Mouse (Mus musculus) T-helper 17 cell (primary cell): ENCODE measurements around the gene Pfkfb3.

Source experiments
- in situ Hi-C, 2 experiments: fragments of 300-600 bp; cut with MboI, MseI; formaldehyde crosslinking; loops; 1 replicate in 1 of 2; 2 replicates in 1 of 2; pipeline ENCODE4 v1.15.1; 2025; ENCODE audit warnings: high pct_unique_total_duplicates in 2 of 2

Gene Pfkfb3

GRCm38 (mm10) chr2:11553471-11554400 is at the start of gene Pfkfb3:
Gene Pfkfb3, minus strand, starts transcription at chr2:11554077.
- in situ Hi-C loops = no loop called here

- in situ Hi-C loops = loop anchor here (5.0 to 10.0 kb wide), 2 partner anchors 62 to 175 kb away; partner anchors contain the start of genes Ankrd16 (in 1 of the 2) and Fbh1 (in 1 of the 2)
Measured at GRCm38 (mm10) chr2:11602506-11603489, 48.9 kb upstream of the Pfkfb3 start.

- in situ Hi-C loops = loop anchor here (5.0 to 10.0 kb wide), 2 partner anchors 63 to 176 kb away; partner anchors contain the start of genes Ankrd16 (in 1 of the 2) and Fbh1 (in 1 of the 2)
Measured at GRCm38 (mm10) chr2:11601795-11602194, 47.9 kb upstream of the Pfkfb3 start.

GRCm38 (mm10) chr2:11597906-11598305 is 44.0 kb upstream of the Pfkfb3 start:
- in situ Hi-C loops = loop anchor here in 1 of 2 experiments (5.0 kb wide), 1 partner anchor 84 kb away; no protein-coding TSS in a partner anchor

GRCm38 (mm10) chr2:11596690-11597089 is 42.8 kb upstream of the Pfkfb3 start:
- in situ Hi-C loops = loop anchor here in 1 of 2 experiments (5.0 kb wide), 1 partner anchor 86 kb away; no protein-coding TSS in a partner anchor

GRCm38 (mm10) chr2:11587996-11588395 is 34.1 kb upstream of the Pfkfb3 start:
- in situ Hi-C loops = loop anchor here in 1 of 2 experiments (5.0 kb wide), 1 partner anchor 96 kb away; no protein-coding TSS in a partner anchor

- in situ Hi-C loops = no loop called here
Measured at GRCm38 (mm10) chr2:11579399-11579798, 25.5 kb upstream of the Pfkfb3 start.

GRCm38 (mm10) chr2:11578187-11578586 is 24.3 kb upstream of the Pfkfb3 start:
- in situ Hi-C loops = no loop called here

- in situ Hi-C loops = no loop called here
Measured at GRCm38 (mm10) chr2:11573684-11574083, 19.8 kb upstream of the Pfkfb3 start.

- in situ Hi-C loops = no loop called here
Measured at GRCm38 (mm10) chr2:11571004-11571535, 17.2 kb upstream of the Pfkfb3 start.

- in situ Hi-C loops = loop anchor here in 1 of 2 experiments (10.0 kb wide), 1 partner anchor 984 kb away; no protein-coding TSS in a partner anchor
Measured at GRCm38 (mm10) chr2:11568471-11568870, 14.6 kb upstream of the Pfkfb3 start.

- in situ Hi-C loops = loop anchor here in 1 of 2 experiments (10.0 kb wide), 1 partner anchor 983 kb away; no protein-coding TSS in a partner anchor
Measured at GRCm38 (mm10) chr2:11567781-11568362, 14.0 kb upstream of the Pfkfb3 start.

- in situ Hi-C loops = loop anchor here in 1 of 2 experiments (10.0 kb wide), 1 partner anchor 982 kb away; no protein-coding TSS in a partner anchor
Measured at GRCm38 (mm10) chr2:11566898-11567297, 13.0 kb upstream of the Pfkfb3 start.

GRCm38 (mm10) chr2:11566241-11566640 is 12.4 kb upstream of the Pfkfb3 start:
- in situ Hi-C loops = loop anchor here in 1 of 2 experiments (10.0 kb wide), 1 partner anchor 981 kb away; no protein-coding TSS in a partner anchor

GRCm38 (mm10) chr2:11564768-11565167 is 10.9 kb upstream of the Pfkfb3 start:
- in situ Hi-C loops = loop anchor here in 1 of 2 experiments (10.0 kb wide), 1 partner anchor 980 kb away; no protein-coding TSS in a partner anchor

GRCm38 (mm10) chr2:11563256-11563655 is 9.4 kb upstream of the Pfkfb3 start:
- in situ Hi-C loops = loop anchor here in 1 of 2 experiments (10.0 kb wide), 1 partner anchor 978 kb away; no protein-coding TSS in a partner anchor

- in situ Hi-C loops = no loop called here
Measured at GRCm38 (mm10) chr2:11558654-11559053, 4.8 kb upstream of the Pfkfb3 start.

- in situ Hi-C loops = no loop called here
Measured at GRCm38 (mm10) chr2:11557244-11557643, 3.4 kb upstream of the Pfkfb3 start.

- in situ Hi-C loops = no loop called here
Measured at GRCm38 (mm10) chr2:11555316-11555715, 1.4 kb upstream of the Pfkfb3 start.

GRCm38 (mm10) chr2:11552966-11553451 is 868 bp downstream of the Pfkfb3 start:
- in situ Hi-C loops = no loop called here
